Comparison of ENCODE assay signal across 8 mouse cellular contexts in the genomic region with DNA sequence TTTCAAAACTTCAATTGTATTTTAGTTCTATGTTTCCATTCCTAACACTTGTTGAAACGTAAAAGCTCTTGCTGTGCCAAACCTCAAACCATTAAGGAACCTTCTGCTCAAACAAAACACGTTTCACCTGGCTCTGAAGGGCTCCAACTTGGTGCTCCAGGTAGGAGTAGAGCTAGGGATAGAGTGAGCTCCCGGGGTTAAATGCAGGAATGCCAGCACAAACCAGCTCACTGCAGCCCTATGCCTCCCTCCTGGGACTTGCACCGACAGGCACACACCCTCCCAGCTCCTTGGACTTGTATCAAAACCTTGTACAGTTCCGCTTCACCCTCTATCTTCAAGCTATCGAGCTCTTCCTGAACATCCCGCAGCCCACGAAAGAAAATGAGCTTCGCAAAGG.
DNase-seq lines count a peak whose midpoint lies in the region; ATAC-seq and TF ChIP-seq lines count a peak whose summit lies in the region.

No protein-coding gene starts in this region.

- WGBS in hindbrain, embryonic 13.5 days: 35% methylated on average over 9 of the region's 9 CpGs
- WGBS in limb, embryonic 14.5 days: 26% methylated on average over 9 of the region's 9 CpGs

- intact Hi-C loops in left cerebral cortex, postnatal 36 days (cut with DNase I): no loop called here

- TF ChIP-seq POLR2A in limb, embryonic 14.5 days (IDR thresholded peaks at IDR 0.05; ENCODE audit: borderline replicate concordance, extremely low read depth, insufficient read depth, insufficient read length): no peak

- H3K27me3 ChIP-seq in hindbrain, embryonic 13.5 days: peaks cover 3% of the 10 kb centered on the region; the same call in 1 of the 2 replicates
- no peaks in the 10 kb centered on the region for H3K27me3 ChIP-seq in limb, embryonic 14.5 days (ENCODE audit: control insufficient read depth, insufficient read depth, low read length)

- H3K36me3 ChIP-seq in hindbrain, embryonic 13.5 days: no peaks in the 10 kb centered on the region
- H3K36me3 ChIP-seq in limb, embryonic 14.5 days (ENCODE audit: control insufficient read depth, insufficient read depth, low read length): no peaks in the 10 kb centered on the region

- H3K4me2 ChIP-seq in hindbrain, embryonic 13.5 days: peak overlapping the region; percentile 94; the same call in 1 of the 2 replicates
- H3K4me2 ChIP-seq in limb, embryonic 14.5 days (replicated peaks; ENCODE audit: low read depth, low read length, severe bottlenecking): peak overlapping the region; percentile 95

- no peak overlapping the region for H3K9ac ChIP-seq in hindbrain, embryonic 13.5 days
- H3K9ac ChIP-seq in limb, embryonic 14.5 days (ENCODE audit: low read depth, low read length, severe bottlenecking): no peak overlapping the region; the same call in 1 of the 2 replicates

- DNase-seq in adrenal gland, postnatal 14 days: peak; percentile 30
- no peak for DNase-seq in adrenal gland, postnatal 4 days (ENCODE audit: low spot score in 2 of 2)
- peak; percentile 62 for DNase-seq in ZHBTc4 (ENCODE audit: low read depth, low spot score)
- no peak for DNase-seq in limb, embryonic 14.5 days (ENCODE audit: low spot score)
- DNase-seq in layer of hippocampus, adult 9-10 months (ENCODE audit: low spot score): no peak
- no peak for DNase-seq in left cerebral cortex, postnatal 36 days (ENCODE audit: low spot score in 2 of 2)

- H3K27ac ChIP-seq in hindbrain, embryonic 13.5 days: no peak overlapping the region
- no peak overlapping the region for H3K27ac ChIP-seq in limb, embryonic 14.5 days (replicated peaks; ENCODE audit: low read depth, low read length)

- H3K9me3 ChIP-seq in hindbrain, embryonic 13.5 days: no peaks in the 10 kb centered on the region
- no peaks in the 10 kb centered on the region for H3K9me3 ChIP-seq in limb, embryonic 14.5 days (ENCODE audit: control insufficient read depth, low read length)

- no peak for ATAC-seq in hindbrain, embryonic 13.5 days (ENCODE audit: low FRiP score)
- no peak for ATAC-seq in limb, embryonic 14.5 days (ENCODE audit: low FRiP score, low read depth)
- ATAC-seq in megakaryocyte progenitor cell, adult 5-6 weeks (replicated peaks; ENCODE audit: poor library complexity): no peak

- H3K4me1 ChIP-seq in hindbrain, embryonic 13.5 days (replicated peaks): peaks cover 23% of the 10 kb centered on the region
- H3K4me1 ChIP-seq in limb, embryonic 14.5 days (ENCODE audit: control insufficient read depth, insufficient read depth, low read length): peaks cover 32% of the 10 kb centered on the region

- no peak overlapping the region for H3K4me3 ChIP-seq in hindbrain, embryonic 13.5 days
- H3K4me3 ChIP-seq in limb, embryonic 14.5 days (replicated peaks; ENCODE audit: low read length): peak overlapping the region; percentile 54; the same call in 1 of the 2 replicates

Comparison
In these comparisons a context has a peak if more than half of its experiments do, and no peak if none do; other contexts are left out.
1. DNase-seq: peak in adrenal gland, postnatal 14 days (single experiment) and ZHBTc4 (single experiment); none in adrenal gland, postnatal 4 days (0 of 2), limb, embryonic 14.5 days (single experiment), layer of hippocampus, adult 9-10 months (single experiment) and left cerebral cortex, postnatal 36 days (0 of 2).